Mouse (Mus musculus): ENCODE results near the gene Slc5a11.

GRCm38 (mm10) chr7:123279797-123280196, 65.2 kb downstream of the Slc5a11 start:
- no peak for TF ChIP-seq CTCF (IDR thresholded peaks at IDR 0.05; ENCODE audit: insufficient read depth, low read length)
- TF ChIP-seq POLR2A (IDR thresholded peaks at IDR 0.05; ENCODE audit: borderline replicate concordance, extremely low read depth, low read depth, low read length) = no peak

Measured in lung, adult 2 months (tissue).